Mouse (Mus musculus) testis, adult 2 months (tissue): Measurements from ENCODE around the gene Ccdc124.

Source experiments
- CTCF ChIP-seq: fragments of 200-500 bp; IDR thresholded peaks from 2 replicates; pipeline ENCODE4 v1.5.1; 2012; ENCODE audit warnings: low read depth, mild to moderate bottlenecking, inconsistent platforms, low read length, moderate library complexity; ENCODE audit not compliant: control insufficient read depth, insufficient read depth, insufficient replicate concordance
- POLR2A ChIP-seq: fragments of 200-500 bp; IDR thresholded peaks from 2 replicates; pipeline ENCODE4 v1.6.1; 2012; ENCODE audit warnings: low read depth, mild to moderate bottlenecking, inconsistent platforms, low read length, moderate library complexity; ENCODE audit not compliant: control insufficient read depth

DNA sequence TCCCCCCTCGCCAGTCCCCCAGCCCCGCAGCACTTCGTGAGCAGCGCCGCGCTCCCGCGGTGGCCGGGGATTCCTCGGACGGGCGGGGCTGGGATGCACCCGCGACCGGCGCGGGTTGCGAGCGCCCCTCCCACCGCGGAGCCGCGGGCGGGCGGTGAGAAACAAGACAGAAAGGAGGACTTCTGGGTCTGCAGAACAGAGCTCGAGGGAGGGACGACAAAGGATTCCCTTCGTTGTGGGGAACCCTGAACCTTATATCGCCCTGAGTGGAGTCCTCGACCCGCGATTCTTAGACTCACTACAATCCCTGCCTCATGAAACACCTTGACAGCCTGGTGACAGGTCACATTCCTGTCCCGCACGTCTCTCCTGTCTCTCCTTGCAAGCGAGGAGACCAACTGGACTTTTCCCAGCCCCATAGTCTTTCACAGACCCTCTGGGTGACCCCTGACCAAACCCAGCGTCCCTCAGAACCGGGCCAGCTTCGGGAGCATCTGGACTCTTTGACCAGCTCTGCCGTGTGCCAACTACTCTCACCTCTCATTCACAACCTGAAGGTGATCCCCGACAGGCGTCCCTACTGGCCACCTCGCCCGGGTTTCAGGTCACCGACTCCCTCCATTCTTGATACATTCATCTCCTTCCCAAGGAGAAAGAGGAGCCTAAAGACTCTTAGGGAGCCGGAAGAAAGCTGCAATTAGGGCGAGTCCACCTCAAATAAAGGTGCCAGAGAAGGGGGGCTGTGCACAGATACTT is 9.6 kb downstream of the Ccdc124 start:
- TF ChIP-seq POLR2A (no peak), CTCF (no peak)
